Mouse (Mus musculus) heart, embryonic 10.5 days (tissue): ENCODE measurements around the gene Btnl1. TPM values are rescaled to one million over a fixed set of nuclear protein-coding genes. Genes with fewer than 3 reads are reported as not detected.

Source experiments
- DNase-seq: peaks from one replicate; pipeline ENCODE4 v3.0.0-alpha.2; 2017; ENCODE audit warnings: low spot score
- H3K27ac ChIP-seq: fragments of 300-500 bp; sonication (generic); 2 replicates; pipeline ENCODE4 v1.5.1; 2016; ENCODE audit warnings: mild to moderate bottlenecking
- H3K27me3 ChIP-seq: fragments of 300-500 bp; sonication (generic); 2 replicates; pipeline ENCODE4 v1.6.1; 2016; ENCODE audit warnings: mild to moderate bottlenecking; ENCODE audit not compliant: poor library complexity, insufficient read depth, severe bottlenecking
- H3K36me3 ChIP-seq: fragments of 300-500 bp; sonication (generic); 2 replicates; pipeline ENCODE4 v1.6.1; 2016; ENCODE audit warnings: mild to moderate bottlenecking, moderate library complexity
- H3K4me1 ChIP-seq: fragments of 300-500 bp; sonication (generic); 2 replicates; pipeline ENCODE4 v1.6.1; 2016; ENCODE audit warnings: mild to moderate bottlenecking
- H3K4me3 ChIP-seq: fragments of 300-500 bp; sonication (generic); 2 replicates; pipeline ENCODE4 v1.5.1; 2016; ENCODE audit warnings: mild to moderate bottlenecking, moderate library complexity
- H3K9me3 ChIP-seq: fragments of 300-500 bp; sonication (generic); 2 replicates; pipeline ENCODE4 v1.6.1; 2016; ENCODE audit warnings: mild to moderate bottlenecking, moderate library complexity
- WGBS: fragments of 180-500 bp; shearing (Covaris S2); methylation state at CpG from one replicate; pipeline ENCODE4 v1.1.7; 2016; 5-methylcytosine and 5-hydroxymethylcytosine counted together
- polyA plus RNA-seq: library from polyadenylated mRNA; unstranded; fragments of >200 nt; fragmentation: Nextera tagmentation; extraction: Ambion mirVana; gene quantifications from 2 replicates; pipeline ENCODE4 v1.2.1, GENCODE M21; 2016

Btnl1 gene
- polyA plus RNA-seq, 1 experiment from 2014 or later: not detected

DNA sequence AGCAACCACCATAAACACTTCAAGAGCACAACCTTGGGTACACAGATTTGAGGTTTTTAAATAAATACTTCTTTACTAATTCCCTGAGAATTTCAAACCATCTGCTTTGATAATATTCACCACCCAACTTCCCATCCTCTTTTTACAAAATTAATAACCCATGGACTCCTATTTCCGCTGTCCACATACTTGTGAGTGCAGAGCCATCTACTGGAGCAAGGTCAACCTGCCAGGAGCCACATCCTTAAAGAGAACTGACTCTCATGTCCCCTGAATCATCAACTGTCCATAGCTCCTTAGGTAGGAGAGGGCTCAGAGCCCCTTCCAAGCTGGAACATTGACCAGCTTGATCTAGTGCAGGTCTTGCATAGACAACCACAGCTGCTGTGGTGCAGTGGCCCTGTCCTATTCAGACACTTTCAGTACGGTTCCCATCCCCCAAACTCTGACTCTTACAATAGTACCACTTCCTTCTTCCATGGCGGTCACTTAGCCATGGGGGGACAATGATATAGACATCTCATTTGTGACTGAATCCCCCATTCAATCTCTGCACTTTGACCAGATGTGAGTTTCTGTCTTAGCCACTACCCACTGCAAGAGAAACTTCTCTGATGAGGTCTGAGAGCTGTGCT, 13.1 kb upstream of the Btnl1 start:
- no peak for DNase-seq
- Histone ChIP-seq H3K4me1 (no peaks in the 10 kb centered on the region), H3K9me3 (no peaks in the 10 kb centered on the region), H3K36me3 (no peaks in the 10 kb centered on the region), H3K27me3 (no peaks in the 10 kb centered on the region), H3K27ac (no peak overlapping the region), H3K4me3 (no peak overlapping the region)
- WGBS: 76% methylated on average over 3 of the region's 3 CpGs

DNA sequence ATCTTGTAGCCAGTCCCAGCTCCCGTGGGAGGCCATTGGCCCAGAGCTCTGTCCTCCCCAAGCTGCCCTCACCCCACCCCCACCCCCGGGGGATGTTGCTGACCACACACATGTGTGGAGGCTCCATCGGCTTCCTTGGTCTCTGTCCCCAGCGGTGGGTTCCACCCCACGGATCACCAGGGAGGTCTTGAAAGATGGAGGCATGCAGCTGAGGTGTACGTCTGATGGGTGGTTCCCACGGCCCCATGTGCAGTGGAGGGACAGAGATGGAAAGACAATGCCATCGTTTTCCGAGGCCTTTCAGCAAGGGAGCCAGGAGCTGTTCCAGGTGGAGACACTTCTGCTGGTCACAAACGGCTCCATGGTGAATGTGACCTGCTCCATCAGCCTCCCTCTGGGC, 11.9 kb upstream of the Btnl1 start:
- 68% methylated on average over 10 of the region's 10 CpGs for WGBS
- Histone ChIP-seq H3K27me3 (no peaks in the 10 kb centered on the region), H3K9me3 (no peaks in the 10 kb centered on the region), H3K36me3 (no peaks in the 10 kb centered on the region), H3K27ac (no peak overlapping the region), H3K4me3 (no peak overlapping the region), H3K4me1 (no peaks in the 10 kb centered on the region)
- DNase-seq: no peak

DNA sequence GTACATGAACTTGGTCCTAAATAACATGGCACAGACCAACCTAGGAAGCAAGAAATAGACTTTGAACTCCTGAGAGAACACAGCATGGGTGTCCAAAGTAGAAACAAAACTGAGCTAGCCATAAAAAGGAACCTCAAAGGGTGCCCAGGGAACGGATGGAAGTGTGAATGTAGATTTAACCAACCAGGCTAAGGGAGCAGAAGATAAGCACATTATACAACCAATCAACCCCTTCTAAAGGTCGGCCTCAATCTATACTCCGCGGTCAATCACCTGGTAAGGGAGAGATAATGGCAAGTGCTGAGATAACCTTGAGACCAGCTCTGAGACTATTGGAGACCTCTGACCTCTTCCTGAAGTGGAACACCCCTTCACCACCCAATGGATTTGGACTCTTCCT, 6.4 kb upstream of the Btnl1 start:
- Histone ChIP-seq H3K9me3 (no peaks in the 10 kb centered on the region), H3K27me3 (peaks cover 8% of the 10 kb centered on the region; the same call in 1 of the 2 replicates), H3K36me3 (no peaks in the 10 kb centered on the region), H3K27ac (no peak overlapping the region), H3K4me1 (no peaks in the 10 kb centered on the region), H3K4me3 (no peak overlapping the region)
- 55% methylated on average over 4 of the region's 4 CpGs for WGBS
- no peak for DNase-seq

DNA sequence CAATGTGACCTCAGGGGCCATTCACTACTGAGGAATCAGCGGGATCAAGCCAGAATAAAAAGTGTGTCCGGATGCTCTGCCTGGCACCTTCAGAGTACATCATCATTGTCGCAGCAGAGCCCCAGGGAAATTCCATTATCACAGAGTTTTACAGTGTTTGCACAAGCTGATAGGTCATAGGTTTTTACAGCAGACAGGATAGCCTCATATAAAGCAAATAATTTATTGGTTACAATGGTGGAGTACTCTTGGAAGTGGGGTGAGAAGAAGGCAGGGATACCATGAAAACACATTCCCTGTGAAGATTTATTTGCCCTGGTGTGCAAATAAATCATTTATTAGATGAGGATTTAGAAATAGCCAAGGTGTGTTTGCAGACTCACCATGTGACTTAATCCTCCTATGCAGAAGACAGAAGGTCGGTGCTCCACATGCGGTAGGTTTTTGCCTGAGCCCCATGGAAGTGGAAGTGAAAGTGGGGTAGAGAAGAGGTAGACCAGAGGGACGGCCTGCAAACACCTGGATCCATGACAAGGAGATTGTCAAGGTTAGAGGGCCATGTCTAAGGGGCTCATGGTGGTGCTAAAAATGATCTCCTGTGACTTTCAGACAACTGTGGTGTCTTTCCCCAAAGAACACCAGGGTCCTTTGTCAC, 3.8 kb upstream of the Btnl1 start:
- Histone ChIP-seq H3K27me3 (peaks cover 8% of the 10 kb centered on the region; the same call in 1 of the 2 replicates), H3K27ac (no peak overlapping the region), H3K4me3 (no peak overlapping the region), H3K36me3 (no peaks in the 10 kb centered on the region), H3K9me3 (no peaks in the 10 kb centered on the region), H3K4me1 (no peaks in the 10 kb centered on the region)
- no peak for DNase-seq
- 78% methylated on average over 6 of the region's 6 CpGs for WGBS

DNA sequence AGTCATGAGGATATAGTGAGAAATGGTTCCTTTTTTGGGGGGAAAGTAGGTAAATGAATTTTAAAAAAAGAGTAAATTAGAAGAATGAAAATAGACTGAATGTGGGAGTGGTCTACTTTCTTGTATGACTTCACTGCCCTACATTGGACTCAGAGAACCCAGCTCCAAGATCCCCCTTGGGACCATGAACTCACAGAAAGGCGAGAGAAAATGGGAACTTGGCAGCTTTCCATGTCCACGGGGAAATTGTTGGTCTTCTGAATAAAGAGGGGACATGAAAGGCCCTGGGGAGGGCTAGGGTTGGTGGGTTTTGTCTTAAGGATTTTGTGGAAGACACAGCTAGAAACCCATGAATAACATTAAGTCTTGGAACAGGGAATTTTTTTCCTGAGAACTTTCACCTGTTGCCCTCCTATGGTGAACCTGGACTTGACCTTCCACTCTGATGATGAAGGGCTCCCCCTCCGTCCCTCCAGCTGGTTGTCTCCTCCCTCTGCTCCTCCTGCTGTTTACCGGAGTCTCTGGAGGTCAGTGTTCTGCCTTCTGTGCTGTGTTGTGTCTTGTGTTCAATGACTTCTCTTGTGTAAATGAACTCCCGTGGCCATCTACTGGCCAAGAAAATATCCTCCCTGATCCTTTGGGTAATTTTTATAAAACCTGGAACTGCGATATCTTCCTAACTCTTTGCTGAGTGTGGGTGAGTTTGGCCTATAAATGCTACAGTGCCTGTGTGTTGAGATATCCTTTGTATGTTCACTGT, 698 bp downstream of the Btnl1 start:
- DNase-seq: no peak
- WGBS: 64% methylated on average over 6 of the region's 6 CpGs
- no peaks in the 10 kb centered on the region for H3K9me3 ChIP-seq
- no peaks in the 10 kb centered on the region for H3K4me1 ChIP-seq
- no peak overlapping the region for H3K4me3 ChIP-seq
- H3K27ac ChIP-seq: no peak overlapping the region
- no peaks in the 10 kb centered on the region for H3K36me3 ChIP-seq
- H3K27me3 ChIP-seq: peaks cover 8% of the 10 kb centered on the region; the same call in 1 of the 2 replicates

DNA sequence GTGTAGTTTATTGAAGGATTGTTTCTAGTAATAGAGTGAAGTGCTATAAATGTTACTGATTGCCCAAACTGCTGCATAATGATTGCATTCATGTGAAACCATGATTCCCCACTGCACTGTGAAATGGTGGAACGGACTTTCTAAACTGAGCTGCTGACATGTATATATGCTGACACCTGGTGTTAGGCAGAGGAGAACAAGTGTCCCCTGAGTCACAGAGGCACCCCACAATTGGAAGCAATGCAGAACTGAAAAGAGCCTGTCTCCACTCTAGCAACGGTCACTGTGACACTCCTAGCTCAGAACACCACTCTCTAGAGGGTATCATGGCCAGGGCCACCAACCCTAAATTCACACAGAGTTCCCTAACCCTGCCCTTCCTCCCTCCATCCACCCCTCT, 1.8 kb downstream of the Btnl1 start:
- no peaks in the 10 kb centered on the region for H3K36me3 ChIP-seq
- no peaks in the 10 kb centered on the region for H3K4me1 ChIP-seq
- H3K4me3 ChIP-seq: no peak overlapping the region
- no peak for DNase-seq
- H3K27me3 ChIP-seq: peaks cover 7% of the 10 kb centered on the region; the same call in 1 of the 2 replicates
- no peak overlapping the region for H3K27ac ChIP-seq
- H3K9me3 ChIP-seq: no peaks in the 10 kb centered on the region
- WGBS: 68% methylated on average over 2 of the region's 2 CpGs

DNA sequence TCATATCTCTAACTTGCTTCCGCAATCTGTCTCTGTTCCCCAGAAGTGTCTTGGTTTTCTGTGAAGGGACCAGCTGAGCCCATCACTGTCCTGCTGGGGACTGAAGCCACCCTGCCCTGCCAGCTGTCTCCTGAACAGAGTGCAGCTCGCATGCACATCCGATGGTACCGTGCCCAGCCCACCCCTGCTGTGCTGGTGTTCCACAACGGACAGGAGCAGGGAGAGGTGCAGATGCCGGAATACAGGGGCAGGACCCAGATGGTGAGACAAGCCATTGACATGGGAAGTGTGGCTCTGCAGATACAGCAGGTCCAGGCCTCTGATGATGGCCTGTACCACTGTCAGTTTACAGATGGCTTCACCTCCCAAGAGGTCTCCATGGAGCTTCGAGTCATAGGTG, 2.5 kb downstream of the Btnl1 start:
- H3K36me3 ChIP-seq: no peaks in the 10 kb centered on the region
- H3K4me3 ChIP-seq: no peak overlapping the region
- H3K9me3 ChIP-seq: no peaks in the 10 kb centered on the region
- 80% methylated on average over 7 of the region's 7 CpGs for WGBS
- H3K27ac ChIP-seq: no peak overlapping the region
- no peaks in the 10 kb centered on the region; the same call in 1 of the 2 replicates for H3K27me3 ChIP-seq
- DNase-seq: no peak
- no peaks in the 10 kb centered on the region for H3K4me1 ChIP-seq

DNA sequence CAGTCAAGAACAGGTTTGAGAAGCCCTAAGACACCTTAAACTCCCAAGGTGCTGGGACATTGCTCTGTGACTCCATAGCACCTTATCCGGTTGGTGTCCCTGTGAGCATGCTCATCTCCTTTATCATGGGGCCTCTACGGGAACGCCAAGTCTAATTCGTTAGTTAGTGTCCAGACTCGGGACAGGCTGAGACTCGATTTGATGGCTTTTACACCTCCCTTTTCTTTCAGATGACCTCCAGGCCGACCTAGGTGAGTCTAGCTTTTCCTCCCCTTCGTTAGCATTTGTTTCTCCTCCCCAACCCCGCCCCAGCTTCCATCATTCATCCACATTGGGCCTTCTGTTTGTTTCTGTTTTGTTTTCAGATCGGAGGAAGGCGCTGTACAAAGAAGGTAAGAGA, 4.9 kb downstream of the Btnl1 start:
- no peaks in the 10 kb centered on the region for H3K4me1 ChIP-seq
- H3K27ac ChIP-seq: no peak overlapping the region
- 0 out of 2 replicates have a peak, but pooled peaks cover 4% of the 10 kb centered on the region for H3K27me3 ChIP-seq
- H3K9me3 ChIP-seq: no peaks in the 10 kb centered on the region
- WGBS: 69% methylated on average over 11 of the region's 11 CpGs
- DNase-seq: no peak
- no peak overlapping the region for H3K4me3 ChIP-seq
- H3K36me3 ChIP-seq: no peaks in the 10 kb centered on the region

DNA sequence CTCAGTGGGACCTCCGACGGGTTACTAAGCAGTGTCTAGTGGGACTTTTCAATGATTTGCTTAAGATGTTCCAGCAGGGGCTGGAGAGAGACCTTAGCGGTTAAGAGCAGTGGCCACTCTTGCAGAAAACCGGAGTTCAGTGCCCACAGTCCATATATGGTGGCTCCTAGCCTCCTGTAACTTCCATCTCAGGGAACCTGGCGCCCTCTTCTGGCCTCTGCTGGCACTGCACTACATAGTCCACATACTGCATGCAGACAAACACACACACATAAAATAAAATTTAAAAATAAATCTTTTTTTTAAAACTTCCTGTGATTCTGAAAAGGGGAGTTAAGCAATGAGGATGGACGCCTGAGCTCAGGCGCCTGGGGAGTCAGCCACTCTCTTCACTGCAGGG, 6.3 kb downstream of the Btnl1 start:
- 0 out of 2 replicates have a peak, but pooled peaks cover 4% of the 10 kb centered on the region for H3K27me3 ChIP-seq
- no peaks in the 10 kb centered on the region for H3K9me3 ChIP-seq
- no peaks in the 10 kb centered on the region for H3K4me1 ChIP-seq
- no peak overlapping the region for H3K4me3 ChIP-seq
- 74% methylated on average over 7 of the region's 7 CpGs for WGBS
- DNase-seq: no peak
- no peaks in the 10 kb centered on the region for H3K36me3 ChIP-seq
- H3K27ac ChIP-seq: no peak overlapping the region

DNA sequence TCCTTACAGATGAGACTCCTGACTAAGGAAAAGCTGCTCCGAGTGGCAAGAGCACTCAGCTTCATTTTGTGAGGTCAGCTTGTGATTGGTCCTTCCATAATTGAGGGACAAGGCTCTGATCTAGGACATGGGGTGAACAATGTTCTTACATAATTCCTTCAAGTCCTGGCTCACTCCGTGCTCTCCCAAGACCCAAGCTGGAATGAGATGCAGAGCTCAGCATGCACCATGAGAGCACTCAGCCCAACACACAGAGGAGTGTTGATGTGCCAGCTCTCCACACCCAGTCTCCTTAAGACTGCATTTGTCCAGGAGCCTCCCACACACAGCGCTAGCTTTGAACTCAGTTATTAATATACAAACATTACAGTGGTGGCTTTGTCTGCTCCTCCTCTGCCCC, 7.8 kb downstream of the Btnl1 start:
- no peaks in the 10 kb centered on the region for H3K4me1 ChIP-seq
- no peak for DNase-seq
- H3K27me3 ChIP-seq: peaks cover 8% of the 10 kb centered on the region; the same call in 1 of the 2 replicates
- H3K4me3 ChIP-seq: no peak overlapping the region
- H3K27ac ChIP-seq: no peak overlapping the region
- no peaks in the 10 kb centered on the region for H3K36me3 ChIP-seq
- H3K9me3 ChIP-seq: no peaks in the 10 kb centered on the region
- 64% methylated on average over 3 of the region's 3 CpGs for WGBS

DNA sequence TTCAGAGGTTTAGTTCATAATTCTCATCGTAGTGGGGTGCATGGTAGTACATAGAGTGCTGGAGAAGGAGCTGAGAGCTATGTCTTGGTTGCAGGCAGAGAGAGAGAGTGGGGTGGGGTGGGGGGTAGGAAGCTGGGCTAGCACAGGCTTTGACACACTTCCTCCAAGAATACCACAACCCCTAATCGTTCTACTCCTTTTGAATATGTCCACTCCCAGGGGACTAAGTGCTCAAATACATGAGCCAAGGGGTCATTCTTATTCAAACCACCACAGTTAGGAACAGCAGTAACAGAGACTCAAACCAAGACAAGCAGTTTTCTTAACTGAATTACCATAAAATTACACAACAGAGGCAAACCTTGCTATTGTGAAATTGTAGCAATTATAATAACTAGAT, 9.7 kb downstream of the Btnl1 start:
- Histone ChIP-seq H3K9me3 (no peaks in the 10 kb centered on the region), H3K36me3 (no peaks in the 10 kb centered on the region), H3K4me3 (no peak overlapping the region), H3K27me3 (peaks cover 21% of the 10 kb centered on the region), H3K27ac (no peak overlapping the region), H3K4me1 (no peaks in the 10 kb centered on the region)
- DNase-seq: no peak
- 64% methylated on average over 2 of the region's 2 CpGs for WGBS

DNA sequence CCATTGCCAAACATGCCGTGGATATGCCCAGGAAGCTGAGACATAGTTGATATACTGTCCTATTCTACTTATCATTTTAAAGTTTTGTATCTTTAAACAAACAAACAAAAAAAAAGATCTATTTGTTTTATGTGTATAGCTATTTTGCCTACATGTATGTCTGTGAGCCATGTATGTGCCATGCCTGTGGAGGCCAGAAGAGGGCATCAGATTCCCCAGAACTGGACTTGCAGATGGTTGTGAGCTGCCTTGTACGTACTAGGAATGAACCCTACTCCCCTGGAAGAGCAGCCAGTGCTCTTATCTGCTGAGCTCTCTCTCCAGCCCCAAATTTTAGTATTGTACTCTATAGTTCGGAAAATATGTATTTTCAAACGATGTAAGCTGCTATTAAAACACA, 11.6 kb downstream of the Btnl1 start:
- no peak for DNase-seq
- WGBS: 39% methylated on average over 4 of the region's 4 CpGs

DNA sequence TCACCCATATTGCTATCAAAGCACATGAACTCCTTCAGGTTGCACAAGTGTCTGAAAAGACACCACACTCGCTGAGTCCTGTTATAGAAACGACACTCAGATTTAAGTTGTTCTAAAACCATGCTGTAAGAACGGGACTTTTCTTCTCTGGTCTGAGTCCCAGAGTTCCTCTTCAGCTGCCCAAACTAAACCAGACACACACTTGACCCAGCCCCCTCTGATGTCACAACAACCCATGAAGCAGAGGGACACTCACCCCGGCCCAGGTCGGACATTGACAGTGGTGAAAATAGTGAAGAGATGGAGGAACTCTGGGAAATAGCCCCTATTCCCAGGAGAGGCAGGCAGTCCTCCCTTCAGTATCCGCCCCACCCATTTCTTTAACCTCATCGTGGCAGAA, 14.6 kb downstream of the Btnl1 start:
- no peak for DNase-seq
- no peaks in the 10 kb centered on the region for H3K9me3 ChIP-seq
- H3K36me3 ChIP-seq: no peaks in the 10 kb centered on the region
- H3K4me3 ChIP-seq: no peak overlapping the region
- H3K27ac ChIP-seq: no peak overlapping the region
- 0 out of 2 replicates have a peak, but pooled peaks cover 8% of the 10 kb centered on the region for H3K4me1 ChIP-seq
- peaks cover 24% of the 10 kb centered on the region for H3K27me3 ChIP-seq
- 61% methylated on average over 7 of the region's 7 CpGs for WGBS

More for the DNA sequence above, 11.6 kb downstream of the Btnl1 start:
- Histone ChIP-seq H3K4me1 (0 out of 2 replicates have a peak, but pooled peaks cover 8% of the 10 kb centered on the region), H3K27ac (no peak overlapping the region), H3K4me3 (no peak overlapping the region), H3K36me3 (no peaks in the 10 kb centered on the region), H3K9me3 (no peaks in the 10 kb centered on the region), H3K27me3 (peaks cover 28% of the 10 kb centered on the region)
